Mouse (Mus musculus) liver, adult 2 months (tissue): Measurements from ENCODE around the gene Kmt2d.

ENCODE experiments used
- CTCF ChIP-seq: fragments of 200-500 bp; IDR thresholded peaks from 2 replicates; pipeline ENCODE4 v1.5.1; 2011; ENCODE audit warnings: low read depth, low read length, control low read depth
- POLR2A ChIP-seq: fragments of 200-500 bp; IDR thresholded peaks from 2 replicates; pipeline ENCODE4 v1.6.1; 2011; ENCODE audit warnings: low read length, control low read depth; ENCODE audit not compliant: insufficient read depth; ENCODE audit errors: extremely low read depth

- TF ChIP-seq POLR2A (no peak), CTCF (no peak)
Observed at GRCm38 (mm10) chr15:98807895-98808650, 62.9 kb downstream of the Kmt2d start.
